Mouse (Mus musculus): Measurements from ENCODE around the gene Notch2. TPM values are rescaled to one million over a fixed set of nuclear protein-coding genes. Genes with fewer than 3 reads are reported as not detected.

Notch2 gene
- polyA plus RNA-seq, 1 experiment from 2014 or later = 31.1 TPM

DNA sequence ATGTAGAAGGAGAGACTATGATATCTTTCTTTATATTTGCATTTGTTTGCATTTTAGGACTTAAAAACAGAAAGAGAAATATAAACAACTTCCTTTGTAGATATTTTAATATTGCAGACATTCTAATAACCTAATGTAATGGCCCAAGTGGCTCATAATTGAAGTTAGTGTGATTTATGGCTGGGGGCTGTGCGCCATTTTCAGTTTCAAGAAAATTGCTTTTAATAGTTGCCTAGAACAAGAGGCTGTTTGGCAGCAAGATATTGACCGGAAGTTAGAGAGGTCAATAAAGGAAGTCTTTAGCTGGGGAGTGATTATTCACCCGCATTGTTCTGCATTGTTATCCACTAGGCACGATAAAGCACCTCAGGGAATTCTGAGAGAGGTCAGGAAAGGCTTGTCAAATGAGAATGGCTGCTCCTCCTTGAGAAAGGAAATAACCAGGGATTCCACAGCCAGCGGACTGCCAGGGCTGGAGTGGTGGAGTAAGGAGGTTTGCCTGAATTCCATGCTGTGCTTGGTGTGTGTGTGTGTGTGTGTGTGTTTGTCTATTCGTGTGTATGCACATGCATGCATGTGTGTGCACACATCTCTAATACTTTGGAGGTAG is 61.4 kb downstream of the Notch2 start:
- H3K36me3 ChIP-seq (ENCODE audit: insufficient read depth, low read length) = peaks cover 46% of the 10 kb centered on the region
- peak overlapping the region; percentile 13 for H3K27ac ChIP-seq (ENCODE audit: low read length)

DNA sequence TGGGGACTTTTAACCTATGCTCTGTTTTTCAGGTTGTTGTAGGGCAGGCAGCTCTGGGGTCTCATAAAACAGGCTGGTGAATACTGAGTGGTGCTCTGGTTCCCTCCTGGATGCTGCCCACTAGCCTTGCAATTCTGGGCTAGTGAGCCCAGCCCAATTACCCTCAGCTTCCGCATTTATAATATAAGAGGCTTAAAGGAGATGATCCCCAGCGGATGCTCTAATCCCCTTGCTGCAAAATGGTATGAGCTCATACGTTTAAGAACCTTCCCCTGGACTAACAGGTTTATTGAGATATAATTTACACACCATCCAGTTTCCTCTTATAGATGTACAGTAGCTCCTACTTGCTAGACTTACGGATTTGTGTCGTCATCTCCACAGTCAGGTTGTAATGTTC is 64.5 kb downstream of the Notch2 start:
- H3K9ac ChIP-seq (replicated peaks; ENCODE audit: low read length) = no peak overlapping the region
- peaks cover 44% of the 10 kb centered on the region for H3K36me3 ChIP-seq (ENCODE audit: insufficient read depth, low read length)
- peaks cover 8% of the 10 kb centered on the region for H3K4me1 ChIP-seq (ENCODE audit: insufficient read depth, low read length)
- no peaks in the 10 kb centered on the region for H3K27me3 ChIP-seq (ENCODE audit: insufficient read depth, low read length)
- H3K4me3 ChIP-seq (ENCODE audit: low read length) = no peak overlapping the region
- 90% methylated on average over 5 of the region's 5 CpGs for WGBS
- no peaks in the 10 kb centered on the region for H3K9me3 ChIP-seq (ENCODE audit: low read length)
- ATAC-seq (ENCODE audit: low FRiP score, low TSS enrichment) = no peak
- no peak overlapping the region for H3K4me2 ChIP-seq (replicated peaks; ENCODE audit: low read depth, low read length)
- H3K27ac ChIP-seq (ENCODE audit: low read length) = no peak overlapping the region

More for the DNA sequence above, 61.4 kb downstream of the Notch2 start:
- H3K4me1 ChIP-seq (ENCODE audit: insufficient read depth, low read length) = peaks cover 11% of the 10 kb centered on the region
- no peak overlapping the region for H3K4me3 ChIP-seq (ENCODE audit: low read length)
- H3K27me3 ChIP-seq (ENCODE audit: insufficient read depth, low read length) = no peaks in the 10 kb centered on the region
- H3K4me2 ChIP-seq (replicated peaks; ENCODE audit: low read depth, low read length) = no peak overlapping the region
- WGBS = 54% methylated on average over 6 of the region's 6 CpGs
- ATAC-seq (ENCODE audit: low FRiP score, low TSS enrichment) = no peak
- H3K9me3 ChIP-seq (ENCODE audit: low read length) = no peaks in the 10 kb centered on the region
- H3K9ac ChIP-seq (replicated peaks; ENCODE audit: low read length) = no peak overlapping the region

DNA sequence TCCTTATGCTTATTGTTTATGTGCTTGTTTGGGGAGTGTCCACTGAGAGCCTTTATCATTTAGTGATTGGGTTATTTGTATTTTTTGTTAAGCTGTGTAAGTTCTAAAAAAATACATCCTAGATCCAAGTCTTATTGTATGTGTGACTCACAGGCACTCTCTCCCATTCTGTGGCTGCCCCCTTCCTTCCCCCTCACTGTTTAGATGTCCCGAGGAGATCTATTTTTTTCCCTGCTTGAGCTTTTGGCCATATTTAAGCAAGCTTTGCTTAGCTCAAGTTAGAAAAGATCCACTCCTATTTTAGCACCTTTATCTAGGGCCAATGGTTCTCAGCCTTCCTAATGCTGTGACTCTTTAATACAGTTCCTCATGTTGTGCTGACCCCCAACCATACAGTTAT is 65.5 kb downstream of the Notch2 start:
- ATAC-seq (ENCODE audit: low FRiP score, low TSS enrichment) = no peak
- no peaks in the 10 kb centered on the region for H3K27me3 ChIP-seq (ENCODE audit: insufficient read depth, low read length)
- no peak overlapping the region for H3K9ac ChIP-seq (replicated peaks; ENCODE audit: low read length)
- no peak overlapping the region for H3K4me2 ChIP-seq (replicated peaks; ENCODE audit: low read depth, low read length)
- no peak overlapping the region for H3K27ac ChIP-seq (ENCODE audit: low read length)
- H3K9me3 ChIP-seq (ENCODE audit: low read length) = no peaks in the 10 kb centered on the region
- peaks cover 9% of the 10 kb centered on the region for H3K4me1 ChIP-seq (ENCODE audit: insufficient read depth, low read length)
- H3K36me3 ChIP-seq (ENCODE audit: insufficient read depth, low read length) = peaks cover 40% of the 10 kb centered on the region
- 71% methylated on average over 1 of the region's 1 CpGs for WGBS
- no peak overlapping the region for H3K4me3 ChIP-seq (ENCODE audit: low read length)

DNA sequence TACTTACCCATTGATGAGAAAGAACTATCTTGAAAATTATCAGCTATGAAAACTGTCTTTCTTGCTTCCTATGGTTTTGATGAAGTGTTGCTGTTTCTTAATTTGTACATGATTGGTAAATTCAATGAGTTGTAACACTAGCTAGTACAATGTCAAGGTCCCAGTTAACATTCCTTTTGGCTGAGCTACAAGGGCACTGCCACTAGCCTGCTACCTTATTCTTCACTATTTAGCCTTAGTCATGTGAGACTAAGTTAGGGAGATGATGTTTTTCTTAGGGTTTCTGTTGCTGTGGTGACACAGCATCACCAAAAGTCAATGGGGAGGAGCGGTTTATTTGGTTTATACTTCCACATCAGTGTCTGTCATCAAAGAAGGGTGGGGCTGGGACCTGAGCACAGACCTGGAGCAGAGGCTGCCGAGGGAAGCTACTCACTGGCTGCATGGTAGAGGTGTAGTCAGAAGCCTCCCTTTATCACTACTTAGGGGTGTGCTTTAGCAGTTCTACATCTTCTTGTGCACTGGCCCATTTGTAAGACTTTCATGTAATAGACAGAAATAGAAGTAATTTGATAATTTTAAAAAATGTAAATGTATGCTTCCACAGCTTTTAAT is 66.4 kb downstream of the Notch2 start:
- Histone ChIP-seq H3K4me2 (replicated peaks; ENCODE audit: low read depth, low read length) (no peak overlapping the region), H3K4me3 (ENCODE audit: low read length) (no peak overlapping the region), H3K4me1 (ENCODE audit: insufficient read depth, low read length) (peaks cover 13% of the 10 kb centered on the region), H3K9me3 (ENCODE audit: low read length) (no peaks in the 10 kb centered on the region), H3K27ac (ENCODE audit: low read length) (no peak overlapping the region), H3K9ac (replicated peaks; ENCODE audit: low read length) (no peak overlapping the region), H3K27me3 (ENCODE audit: insufficient read depth, low read length) (no peaks in the 10 kb centered on the region), H3K36me3 (ENCODE audit: insufficient read depth, low read length) (peaks cover 39% of the 10 kb centered on the region)
- no peak for ATAC-seq (ENCODE audit: low FRiP score, low TSS enrichment)
- 82% methylated on average over 2 of the region's 2 CpGs for WGBS

DNA sequence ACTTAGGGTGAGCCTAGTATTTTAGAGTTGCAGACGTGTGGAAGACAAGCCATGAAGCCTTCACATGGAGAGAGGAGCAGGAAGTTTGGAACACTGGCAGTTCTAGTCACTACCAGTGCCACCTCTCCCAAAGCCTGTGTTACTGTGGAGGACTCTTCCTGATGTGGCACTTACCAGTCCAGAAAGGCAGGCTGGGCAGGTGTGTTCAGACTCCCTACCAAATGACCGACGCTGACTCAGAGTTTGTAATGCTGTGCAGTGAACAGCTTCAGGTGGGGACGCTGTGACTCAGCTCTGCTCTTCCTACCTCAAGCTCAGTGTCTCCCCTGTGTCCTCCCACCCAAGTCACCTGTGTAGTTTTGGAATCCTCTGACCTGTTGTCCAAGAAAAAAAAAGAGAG is 67.3 kb downstream of the Notch2 start:
- ATAC-seq (ENCODE audit: low FRiP score, low TSS enrichment) = no peak
- Histone ChIP-seq H3K4me1 (ENCODE audit: insufficient read depth, low read length) (peaks cover 15% of the 10 kb centered on the region), H3K4me3 (ENCODE audit: low read length) (no peak overlapping the region), H3K36me3 (ENCODE audit: insufficient read depth, low read length) (peaks cover 33% of the 10 kb centered on the region), H3K4me2 (replicated peaks; ENCODE audit: low read depth, low read length) (no peak overlapping the region), H3K27ac (ENCODE audit: low read length) (no peak overlapping the region), H3K9ac (replicated peaks; ENCODE audit: low read length) (no peak overlapping the region), H3K27me3 (ENCODE audit: insufficient read depth, low read length) (no peaks in the 10 kb centered on the region), H3K9me3 (ENCODE audit: low read length) (no peaks in the 10 kb centered on the region)
- WGBS = 78% methylated on average over 4 of the region's 4 CpGs

DNA sequence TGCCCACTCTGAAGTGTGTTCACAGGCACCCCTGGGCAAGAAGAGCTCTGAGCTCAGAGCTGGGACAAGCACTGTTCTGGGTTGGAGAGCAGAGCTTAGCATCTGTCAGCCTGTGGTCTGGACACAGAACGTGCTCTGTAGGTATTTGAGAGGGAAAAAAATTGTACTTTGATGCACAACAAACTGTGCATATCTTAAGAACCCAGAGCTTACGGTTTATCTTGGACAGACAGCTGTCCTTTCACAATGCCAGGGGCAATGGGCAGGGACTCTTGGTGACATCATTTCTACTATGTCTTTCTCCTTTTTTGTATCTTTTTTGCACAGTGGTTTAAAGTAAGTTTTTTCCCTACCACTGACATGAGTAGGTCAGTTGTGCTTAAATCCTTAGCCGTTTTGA is 68.9 kb downstream of the Notch2 start:
- Histone ChIP-seq H3K36me3 (ENCODE audit: insufficient read depth, low read length) (peaks cover 37% of the 10 kb centered on the region), H3K4me2 (replicated peaks; ENCODE audit: low read depth, low read length) (no peak overlapping the region), H3K27me3 (ENCODE audit: insufficient read depth, low read length) (no peaks in the 10 kb centered on the region), H3K4me1 (ENCODE audit: insufficient read depth, low read length) (peaks cover 31% of the 10 kb centered on the region), H3K4me3 (ENCODE audit: low read length) (no peak overlapping the region), H3K9me3 (ENCODE audit: low read length) (no peaks in the 10 kb centered on the region), H3K9ac (replicated peaks; ENCODE audit: low read length) (no peak overlapping the region), H3K27ac (ENCODE audit: low read length) (no peak overlapping the region)
- ATAC-seq (ENCODE audit: low FRiP score, low TSS enrichment) = no peak
- 91% methylated on average over 3 of the region's 3 CpGs for WGBS

DNA sequence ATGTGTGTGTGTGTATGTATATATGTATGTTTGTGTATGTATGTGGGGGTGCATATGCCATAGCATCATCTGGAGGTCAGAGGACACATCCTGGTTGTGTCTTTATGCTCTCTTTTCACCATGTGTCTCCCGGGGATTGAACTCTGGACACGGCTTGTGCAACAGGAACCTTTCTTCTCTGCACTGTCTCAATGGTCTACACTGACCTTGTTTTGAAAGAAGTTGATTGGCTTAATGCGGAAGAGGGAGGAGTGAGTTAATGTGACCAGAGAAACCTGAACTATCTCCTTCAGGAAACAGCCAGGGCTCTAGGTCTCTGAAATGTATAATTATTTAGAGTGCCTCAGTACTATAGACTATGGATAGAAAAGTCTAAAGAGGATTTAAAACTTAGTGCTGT is 69.6 kb downstream of the Notch2 start:
- Histone ChIP-seq H3K4me2 (replicated peaks; ENCODE audit: low read depth, low read length) (no peak overlapping the region), H3K36me3 (ENCODE audit: insufficient read depth, low read length) (peaks cover 34% of the 10 kb centered on the region), H3K9ac (replicated peaks; ENCODE audit: low read length) (no peak overlapping the region), H3K4me3 (ENCODE audit: low read length) (no peak overlapping the region), H3K27ac (ENCODE audit: low read length) (no peak overlapping the region), H3K27me3 (ENCODE audit: insufficient read depth, low read length) (no peaks in the 10 kb centered on the region), H3K9me3 (ENCODE audit: low read length) (no peaks in the 10 kb centered on the region), H3K4me1 (ENCODE audit: insufficient read depth, low read length) (peaks cover 31% of the 10 kb centered on the region)
- 86% methylated on average over 3 of the region's 3 CpGs for WGBS
- ATAC-seq (ENCODE audit: low FRiP score, low TSS enrichment) = no peak

DNA sequence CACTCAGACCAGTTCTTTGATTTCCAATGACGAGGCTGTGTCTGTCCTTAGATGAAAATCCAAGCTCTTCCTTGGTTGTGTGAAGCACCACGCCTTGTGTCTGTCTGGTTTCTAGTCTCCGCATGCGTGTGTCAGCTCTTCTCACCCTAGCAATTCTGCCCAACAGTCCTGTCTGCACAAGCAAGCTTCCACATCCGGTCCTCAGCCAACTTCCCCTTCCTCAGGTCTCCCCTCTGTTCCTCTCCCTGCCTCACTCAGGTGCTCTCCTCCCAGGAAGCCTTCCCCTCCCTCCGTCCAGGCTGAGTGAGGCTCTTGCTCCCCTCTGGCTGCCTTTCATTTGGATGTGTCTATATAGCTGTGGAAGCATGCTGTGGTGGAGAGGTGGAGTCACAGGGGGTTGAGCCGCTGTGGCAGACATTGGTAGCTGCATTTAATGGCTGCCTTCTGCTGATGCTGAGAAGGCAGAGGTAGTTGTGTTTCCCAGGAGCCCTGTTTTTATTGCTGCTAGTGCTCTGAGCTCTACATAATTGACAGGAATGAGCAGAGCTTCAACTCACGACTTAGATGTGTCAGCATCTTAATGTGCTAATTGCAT is 70.8 kb downstream of the Notch2 start:
- Histone ChIP-seq H3K4me3 (ENCODE audit: low read length) (no peak overlapping the region), H3K27me3 (ENCODE audit: insufficient read depth, low read length) (no peaks in the 10 kb centered on the region), H3K4me2 (replicated peaks; ENCODE audit: low read depth, low read length) (no peak overlapping the region), H3K9me3 (ENCODE audit: low read length) (no peaks in the 10 kb centered on the region), H3K27ac (ENCODE audit: low read length) (no peak overlapping the region), H3K9ac (replicated peaks; ENCODE audit: low read length) (no peak overlapping the region), H3K36me3 (ENCODE audit: insufficient read depth, low read length) (peaks cover 25% of the 10 kb centered on the region), H3K4me1 (ENCODE audit: insufficient read depth, low read length) (peaks cover 38% of the 10 kb centered on the region)
- 62% methylated on average over 8 of the region's 8 CpGs for WGBS
- no peak for ATAC-seq (ENCODE audit: low FRiP score, low TSS enrichment)

DNA sequence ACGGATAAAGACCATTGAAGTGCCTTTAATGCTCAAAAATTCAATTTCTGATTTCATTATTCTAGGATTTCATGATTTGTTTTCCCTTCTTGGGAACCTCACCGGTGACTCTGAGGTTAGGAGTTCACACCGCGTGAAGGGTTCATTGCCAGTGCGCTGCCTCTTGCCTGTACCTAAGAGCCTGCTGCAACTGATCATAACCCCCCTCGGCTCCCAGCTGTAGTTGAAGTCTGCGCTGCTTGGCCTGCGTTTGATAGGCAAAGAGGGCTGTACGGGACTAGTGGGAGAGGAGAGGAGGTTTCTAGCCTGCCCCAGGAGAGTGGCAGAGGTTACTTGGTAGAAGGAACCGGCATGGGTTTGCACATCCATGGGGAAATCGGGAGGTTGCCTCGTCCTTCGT is 71.5 kb downstream of the Notch2 start:
- WGBS = 58% methylated on average over 13 of the region's 13 CpGs
- no peak overlapping the region for H3K4me2 ChIP-seq (replicated peaks; ENCODE audit: low read depth, low read length)
- ATAC-seq (ENCODE audit: low FRiP score, low TSS enrichment) = no peak
- peaks cover 32% of the 10 kb centered on the region for H3K36me3 ChIP-seq (ENCODE audit: insufficient read depth, low read length)
- H3K9ac ChIP-seq (replicated peaks; ENCODE audit: low read length) = no peak overlapping the region
- H3K4me3 ChIP-seq (ENCODE audit: low read length) = no peak overlapping the region
- H3K27me3 ChIP-seq (ENCODE audit: insufficient read depth, low read length) = no peaks in the 10 kb centered on the region
- no peaks in the 10 kb centered on the region for H3K9me3 ChIP-seq (ENCODE audit: low read length)
- peak overlapping the region; percentile 87 for H3K27ac ChIP-seq (ENCODE audit: low read length)
- H3K4me1 ChIP-seq (ENCODE audit: insufficient read depth, low read length) = peaks cover 45% of the 10 kb centered on the region

DNA sequence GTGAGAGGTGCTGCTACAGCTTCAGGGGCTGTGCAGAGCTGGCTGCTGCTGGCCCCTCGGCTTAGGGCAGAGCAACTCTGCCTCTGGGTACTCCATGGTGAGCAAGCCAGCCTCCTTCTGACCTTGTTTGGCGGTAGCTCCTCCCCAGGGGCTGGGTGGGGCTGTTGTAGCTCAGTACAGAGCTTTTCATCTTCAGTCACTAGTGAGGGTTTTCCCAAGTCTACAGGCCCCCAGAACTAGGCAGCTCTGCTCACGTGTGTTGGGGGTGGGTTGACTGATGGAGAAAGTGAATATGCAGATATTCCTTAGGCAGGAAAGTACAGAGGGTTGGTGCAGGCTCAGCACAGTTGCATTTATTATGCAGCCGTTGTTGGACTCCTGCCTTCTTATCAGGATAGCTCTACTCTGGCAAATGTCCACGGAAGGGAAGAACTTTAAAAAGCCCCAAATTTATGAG is 72.5 kb downstream of the Notch2 start:
- ATAC-seq (ENCODE audit: low FRiP score, low TSS enrichment) = peak; percentile 61
- Histone ChIP-seq H3K9me3 (ENCODE audit: low read length) (no peaks in the 10 kb centered on the region), H3K9ac (replicated peaks; ENCODE audit: low read length) (no peak overlapping the region), H3K36me3 (ENCODE audit: insufficient read depth, low read length) (peaks cover 32% of the 10 kb centered on the region), H3K27me3 (ENCODE audit: insufficient read depth, low read length) (no peaks in the 10 kb centered on the region), H3K4me1 (ENCODE audit: insufficient read depth, low read length) (peaks cover 50% of the 10 kb centered on the region), H3K27ac (ENCODE audit: low read length) (peak overlapping the region; percentile 87), H3K4me2 (replicated peaks; ENCODE audit: low read depth, low read length) (no peak overlapping the region), H3K4me3 (ENCODE audit: low read length) (no peak overlapping the region)
- whole genome bisulfite sequencing = 31% methylated on average over 5 of the region's 5 CpGs

Measured in kidney, embryonic 16.5 days (tissue).